Mouse (Mus musculus) ES-E14 (cell line): ENCODE measurements around the gene Rsl24d1. TPM values are rescaled to one million over a fixed set of nuclear protein-coding genes. Genes with fewer than 3 reads are reported as not detected.
A peak's percentile ranks its signal among the peaks of the same experiment; 100 is the strongest.

Experiments used
- DNase-seq: peaks from one replicate; pipeline ENCODE4 v3.0.0-alpha.2; 2013; ENCODE audit warnings: low read depth, low spot score
- H3K27ac ChIP-seq: 2 replicates; pipeline ENCODE4 v1.5.1; 2012; ENCODE audit warnings: low read depth, mild to moderate bottlenecking, low read length, moderate library complexity, mixed read lengths; ENCODE audit not compliant: poor library complexity, insufficient read depth, severe bottlenecking
- H3K36me3 ChIP-seq: 2 replicates; pipeline ENCODE4 v1.6.1; 2012; ENCODE audit warnings: mild to moderate bottlenecking, low read length, moderate library complexity, mixed read lengths; ENCODE audit not compliant: control insufficient read depth, poor library complexity, insufficient read depth, severe bottlenecking
- H3K4me1 ChIP-seq, 2 experiments: fragments of 150-350 bp in 1 of 2; sonication (generic) in 1 of 2; 2 replicates each; pipeline ENCODE4 v1.6.1; 2012; ENCODE audit warnings: low read length in 2 of 2, mild to moderate bottlenecking in 1 of 2, mixed read lengths in 1 of 2; ENCODE audit not compliant: control insufficient read depth in 2 of 2, insufficient read depth in 2 of 2, poor library complexity in 1 of 2
- H3K4me3 ChIP-seq, 2 experiments: fragments of 150-350 bp in 1 of 2; sonication (generic) in 1 of 2; 2 replicates each; pipeline ENCODE4 v1.5.1; 2012; ENCODE audit warnings: low read length in 2 of 2, low read depth in 1 of 2, mild to moderate bottlenecking in 1 of 2, mixed read lengths in 1 of 2; ENCODE audit not compliant: insufficient read depth in 1 of 2, poor library complexity in 1 of 2, severe bottlenecking in 1 of 2
- H3K9ac ChIP-seq: 2 replicates; pipeline ENCODE4 v1.6.1; 2012; ENCODE audit warnings: low read depth, mild to moderate bottlenecking, low read length, mixed read lengths; ENCODE audit not compliant: poor library complexity, insufficient read depth, severe bottlenecking
- H3K9me3 ChIP-seq: fragments of 150-350 bp; sonication (generic); 2 replicates; pipeline ENCODE4 v1.6.1; 2012; ENCODE audit warnings: low read depth, mild to moderate bottlenecking, low read length; ENCODE audit not compliant: control insufficient read depth, insufficient read depth
- CHD2 ChIP-seq: IDR thresholded peaks from 2 replicates; pipeline ENCODE4 v1.6.1; 2014; ENCODE audit warnings: mild to moderate bottlenecking, low read depth, low read length, inconsistent platforms
- HCFC1 ChIP-seq: IDR thresholded peaks from 2 replicates; pipeline ENCODE4 v1.6.1; 2012; ENCODE audit warnings: low read length, inconsistent platforms, borderline replicate concordance; ENCODE audit not compliant: insufficient read depth
- MAFK ChIP-seq: IDR thresholded peaks from 2 replicates; pipeline ENCODE4 v1.6.1; 2014; ENCODE audit warnings: mild to moderate bottlenecking, low read depth, low read length, inconsistent platforms; ENCODE audit not compliant: insufficient read depth
- ZC3H11A ChIP-seq: IDR thresholded peaks from 2 replicates; pipeline ENCODE4 v1.6.1; 2012; ENCODE audit warnings: low read depth, mild to moderate bottlenecking, inconsistent platforms, low read length, borderline replicate concordance
- ZNF384 ChIP-seq: IDR thresholded peaks from 2 replicates; pipeline ENCODE4 v1.6.1; 2012; ENCODE audit warnings: low read depth, low read length, inconsistent platforms
- in situ Hi-C, 2 experiments: fragments of 600-800 bp; cut with MboI; formaldehyde crosslinking; loops; one replicate each; pipeline ENCODE4 v1.15.1; 2025; ENCODE audit warnings: low sequenced_read_pairs in 2 of 2, inconsistent platforms in 1 of 2; ENCODE audit not compliant: unreplicated experiment in 2 of 2
- total RNA-seq: library from RNA; depleted of rRNA; stranded (reverse); fragments of 300-350 nt; gene quantifications from 2 replicates; pipeline ENCODE4 v1.2.3, GENCODE M21; 2012

The Rsl24d1 gene
- total RNA-seq, 1 experiment: 147 TPM

- Histone ChIP-seq H3K27ac (peak overlapping the region; percentile 82; the same call in 1 of the 2 replicates), H3K9me3 (no peaks in the 10 kb centered on the region), H3K4me3 (no peak overlapping the region), H3K4me1 (peaks cover 12 to 22% of the 10 kb centered on the region in 2 experiments), H3K9ac (no peak overlapping the region), H3K36me3 (no peaks in the 10 kb centered on the region; the same call in 1 of the 2 replicates)
- DNase-seq: peak; percentile 69
- TF ChIP-seq MAFK: no peak
- TF ChIP-seq CHD2: peak; percentile 47
- TF ChIP-seq HCFC1: no peak
- TF ChIP-seq ZNF384: 0 out of 2 replicates have a peak, but pooled peaks have one; percentile 75
- in situ Hi-C loops: loop anchor here in 1 of 2 experiments (5.0 kb wide), 1 partner anchor 33 kb away; no protein-coding TSS in a partner anchor
Measured at GRCm38 (mm10) chr9:73079801-73080325, 33.4 kb upstream of the Rsl24d1 start.

DNA sequence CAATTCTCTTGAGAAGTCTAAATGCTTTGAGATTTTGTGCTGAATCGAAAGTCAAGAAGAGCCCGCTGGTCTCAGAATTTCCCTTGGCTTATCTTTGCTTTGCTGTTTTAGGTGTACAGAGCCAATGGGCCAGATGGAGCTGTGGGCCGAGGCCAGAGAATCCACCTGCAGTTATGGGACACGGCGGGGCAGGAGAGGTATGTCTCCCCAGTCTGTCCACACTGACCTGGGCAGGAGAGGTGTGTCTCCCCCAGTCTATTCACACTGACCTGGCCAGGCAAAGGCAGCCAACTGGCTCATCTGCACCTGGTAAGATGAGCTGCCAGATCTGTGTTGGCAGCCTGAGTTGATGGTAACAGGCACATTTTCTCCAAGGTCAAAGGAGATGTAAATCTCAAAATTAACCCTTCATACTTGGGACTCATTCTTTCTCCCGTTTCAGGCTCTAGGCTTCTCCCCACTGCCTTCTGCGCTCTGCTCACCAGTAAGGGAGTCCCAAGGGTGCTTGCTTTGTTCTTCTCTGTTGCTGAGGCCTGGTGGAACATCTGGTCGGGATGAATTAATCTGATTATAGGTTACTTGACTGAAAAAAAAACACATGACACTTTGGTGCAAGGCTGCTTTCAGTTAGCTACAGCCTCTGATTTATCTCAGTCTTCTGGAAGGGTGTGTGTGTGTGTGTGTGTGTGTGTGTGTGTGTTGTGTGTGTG is 30.8 kb upstream of the Rsl24d1 start:
- H3K9ac ChIP-seq: no peak overlapping the region; the same call in 1 of the 2 replicates
- no peaks in the 10 kb centered on the region for H3K9me3 ChIP-seq
- in situ Hi-C loops: loop anchor here in 1 of 2 experiments (5.0 kb wide), 1 partner anchor 35 kb away; no protein-coding TSS in a partner anchor
- H3K36me3 ChIP-seq: no peaks in the 10 kb centered on the region; the same call in 1 of the 2 replicates
- peaks cover 12 to 32% of the 10 kb centered on the region in 2 experiments for H3K4me1 ChIP-seq
- no peak for DNase-seq
- H3K4me3 ChIP-seq: no peak overlapping the region
- no peak overlapping the region; the same call in 1 of the 2 replicates for H3K27ac ChIP-seq
- TF ChIP-seq ZC3H11A (no peak), CHD2 (no peak), ZNF384 (no peak), MAFK (no peak), HCFC1 (no peak)

DNA sequence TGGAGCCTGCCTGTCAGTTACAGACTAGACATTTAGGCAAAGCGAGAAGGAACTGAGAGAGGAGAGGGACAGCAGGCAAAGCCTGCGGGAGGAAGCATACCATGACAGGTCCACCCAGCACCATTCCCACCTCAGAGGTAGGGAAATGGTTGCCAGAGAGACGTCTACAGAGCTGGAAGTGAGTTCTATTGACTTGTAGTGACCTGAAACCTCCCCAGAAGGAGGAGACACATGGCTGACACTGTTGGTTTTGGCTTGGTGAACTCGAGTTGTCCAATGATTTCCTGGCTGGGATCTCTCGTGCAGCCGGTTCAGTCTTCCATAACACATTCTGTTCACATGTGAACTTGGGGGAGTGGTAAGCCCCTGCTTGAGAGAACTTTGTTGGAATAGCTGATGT is 29.3 kb upstream of the Rsl24d1 start:
- no peak overlapping the region for H3K4me3 ChIP-seq
- H3K9ac ChIP-seq: no peak overlapping the region
- in situ Hi-C loops: loop anchor here in 1 of 2 experiments (5.0 kb wide), 1 partner anchor 37 kb away; no protein-coding TSS in a partner anchor
- TF ChIP-seq HCFC1: no peak
- no peak for TF ChIP-seq ZNF384
- no peak for TF ChIP-seq ZC3H11A
- TF ChIP-seq MAFK: no peak
- TF ChIP-seq CHD2: no peak
- no peaks in the 10 kb centered on the region; the same call in 1 of the 2 replicates for H3K36me3 ChIP-seq
- no peak overlapping the region for H3K27ac ChIP-seq
- no peaks in the 10 kb centered on the region for H3K9me3 ChIP-seq
- H3K4me1 ChIP-seq: peaks cover 10 to 33% of the 10 kb centered on the region in 2 experiments
- DNase-seq: no peak

GRCm38 (mm10) chr9:73085845-73086244 is 27.4 kb upstream of the Rsl24d1 start:
- no peak overlapping the region for H3K9ac ChIP-seq
- H3K36me3 ChIP-seq: no peaks in the 10 kb centered on the region; the same call in 1 of the 2 replicates
- no peak for DNase-seq
- H3K9me3 ChIP-seq: no peaks in the 10 kb centered on the region
- no peak overlapping the region for H3K27ac ChIP-seq
- no peak overlapping the region for H3K4me3 ChIP-seq
- TF ChIP-seq ZC3H11A (no peak), MAFK (no peak), ZNF384 (no peak), CHD2 (no peak), HCFC1 (no peak)
- in situ Hi-C loops: no loop called here
- H3K4me1 ChIP-seq: peaks cover 5 to 40% of the 10 kb centered on the region in 2 experiments; a peak in 3 of 4 replicates
